ENCODE assay signal across 24 mouse cellular contexts in genomic region chr6:128577301-128577700, GRCm38 (mm10). TPM values are rescaled to one million over a fixed set of nuclear protein-coding genes. Genes with fewer than 3 reads are reported as not detected.
"Had no signal": no experiment of that assay in that cellular context is flagged by ENCODE, and none has a peak within 500 bp of the region (broad histone marks: within the 10 kb centered on the region; RNA-seq: fewer than 3 reads in every experiment).

No protein-coding gene starts in this region.

- ATAC-seq: midbrain, embryonic 13.5 days; midbrain, embryonic 15.5 days had no signal

- H3K4me1 ChIP-seq: liver, embryonic 13.5 days; liver, embryonic 15.5 days; megakaryocyte, embryonic 14.5 days; midbrain, embryonic 13.5 days; midbrain, embryonic 15.5 days; neural tube, embryonic 12.5 days had no signal

- DNase-seq: liver, embryonic 13.5 days; lung, embryonic 14.5 days; lung, postnatal 14 days; retina, postnatal 1 day; right cerebral cortex, adult 18-20 months; right cerebral cortex, postnatal 25 days; right cerebral cortex, postnatal 4 days; spleen, adult 18-20 months; thymus, adult 18-20 months; thymus, postnatal 14 days; thymus, postnatal 36 days had no signal

- H3K27ac ChIP-seq: liver, embryonic 13.5 days; liver, embryonic 15.5 days; macrophage; midbrain, embryonic 13.5 days; midbrain, embryonic 15.5 days; neural tube, embryonic 12.5 days had no signal

- H3K9me3 ChIP-seq: liver, embryonic 13.5 days; liver, embryonic 15.5 days; megakaryocyte, embryonic 14.5 days; midbrain, embryonic 13.5 days; midbrain, embryonic 15.5 days; neural tube, embryonic 12.5 days had no signal

- H3K9ac ChIP-seq: liver, embryonic 13.5 days; liver, embryonic 15.5 days; lung, embryonic 14.5 days; midbrain, embryonic 13.5 days; midbrain, embryonic 15.5 days; neural tube, embryonic 12.5 days had no signal

- H3K4me3 ChIP-seq: liver, embryonic 13.5 days; liver, embryonic 15.5 days; megakaryocyte, embryonic 14.5 days; midbrain, embryonic 13.5 days; midbrain, embryonic 15.5 days; neural tube, embryonic 12.5 days had no signal

- H3K36me3 ChIP-seq: liver, embryonic 13.5 days; liver, embryonic 15.5 days; midbrain, embryonic 13.5 days; midbrain, embryonic 15.5 days; neural tube, embryonic 12.5 days had no signal

- H3K27me3 ChIP-seq: liver, embryonic 13.5 days; liver, embryonic 15.5 days; megakaryocyte, embryonic 14.5 days; midbrain, embryonic 13.5 days; midbrain, embryonic 15.5 days; neural tube, embryonic 12.5 days had no signal

- H3K4me2 ChIP-seq: liver, embryonic 13.5 days; liver, embryonic 15.5 days; lung, embryonic 14.5 days; midbrain, embryonic 11.5 days; midbrain, embryonic 13.5 days; midbrain, embryonic 15.5 days; neural tube, embryonic 12.5 days had no signal

RNA-seq across cellular contexts. Expression of gene A2ml1, which starts 4.1 kb away (rescaled TPM):
- polyA plus RNA-seq: macrophage; midbrain, embryonic 11.5 days; neural tube, embryonic 12.5 days had no signal

RNA-seq across cellular contexts. Expression of gene Klrb1a, which starts 46.0 kb away (rescaled TPM):
- polyA plus RNA-seq: lung, embryonic 14.5 days; lung, embryonic 16.5 days; macrophage; midbrain, embryonic 11.5 days; midbrain, embryonic 13.5 days; midbrain, embryonic 15.5 days; midbrain, postnatal 0 days; neural tube, embryonic 12.5 days; neural tube, embryonic 14.5 days; stomach, embryonic 14.5 days had no signal

RNA-seq across cellular contexts. Expression of gene Pzp, which starts 50.8 kb away (rescaled TPM):
- polyA plus RNA-seq: macrophage; midbrain, embryonic 11.5 days; midbrain, embryonic 13.5 days; midbrain, embryonic 15.5 days; midbrain, postnatal 0 days; neural tube, embryonic 12.5 days; small intestine, adult 2 months; thymus, postnatal 0 days had no signal
